Mouse (Mus musculus): ENCODE measurements around the gene Mettl7b. TPM values are rescaled to one million over a fixed set of nuclear protein-coding genes. Genes with fewer than 3 reads are reported as not detected.

Mettl7b gene
- polyA plus RNA-seq (2014; fragmentation: Illumina TruSeq; extraction: RNeasy Lipid Tissue Mini Kit (QIAGEN cat#74804); ENCODE audit: insufficient read depth, low read depth, low replicate concordance) = not detected

GRCm38 (mm10) chr10:128960590-128961584 is at the start of gene Mettl7b:
Gene Mettl7b (minus strand): TSS chr10:128960988.

DNA sequence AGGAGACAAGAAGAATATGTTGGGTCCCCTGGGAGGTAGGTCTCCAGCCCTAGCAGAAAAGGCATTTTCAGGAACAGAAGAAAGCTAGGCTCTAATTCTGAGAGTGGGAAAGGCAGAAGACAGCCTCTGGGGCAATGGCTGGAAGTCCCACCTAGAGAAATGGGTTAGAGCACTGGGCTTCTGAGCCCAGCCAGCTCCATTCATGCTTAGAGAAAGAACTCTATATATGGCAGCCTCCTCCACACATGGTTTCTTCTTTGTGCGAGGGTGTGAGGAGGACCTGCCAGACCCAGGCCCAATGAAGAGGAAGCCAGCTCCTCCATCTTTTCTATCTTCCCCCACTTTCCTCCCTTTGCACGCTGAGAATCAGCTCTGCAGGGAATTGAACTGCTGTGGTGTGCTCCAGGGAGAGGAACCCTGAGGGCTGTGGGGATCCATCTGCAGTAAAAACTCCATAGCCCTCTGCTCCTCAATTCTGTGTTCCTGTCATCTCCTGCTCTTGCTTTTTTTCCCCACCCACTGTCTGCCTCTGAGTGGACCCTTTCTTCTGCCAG is 49.6 kb upstream of the Mettl7b start, which contains the start of gene Olfr763:
Olfr763 (plus strand) TSS at position 504 of the 554 bp plus-strand sequence.

GRCm38 (mm10) chr10:128989131-128989530 is 28.3 kb upstream of the Mettl7b start, which contains the start of gene Olfr9:
Gene Olfr9 (plus strand): TSS chr10:128989431.

GRCm38 (mm10) chr10:128933574-128933973 is 27.2 kb downstream of the Mettl7b start, which contains the start of gene Itga7:
Gene Itga7 (plus strand): TSS chr10:128933818.

DNA sequence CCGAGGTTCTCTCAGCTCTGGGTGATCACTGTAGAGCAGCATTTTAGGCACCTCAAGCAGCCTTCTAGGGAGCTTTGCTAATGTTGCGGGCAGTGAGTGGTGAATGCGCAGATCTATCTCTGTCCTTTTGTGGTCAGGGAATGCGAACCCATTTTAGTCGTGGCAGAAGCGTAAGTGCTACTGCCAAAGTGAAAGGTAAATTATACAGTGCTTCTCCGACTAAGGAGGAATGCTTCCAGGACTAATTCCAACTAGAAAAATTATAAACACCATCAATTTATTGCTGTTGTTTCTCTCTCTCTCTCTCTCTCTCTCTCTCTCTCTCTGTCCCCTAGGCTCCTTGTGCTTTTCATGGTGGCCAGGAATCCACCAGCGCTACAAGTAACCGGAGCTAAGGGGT is 36.9 kb downstream of the Mettl7b start, which contains the start of gene Bloc1s1:
Bloc1s1 (minus strand) TSS at position 101 of the 400 bp plus-strand sequence.

DNA sequence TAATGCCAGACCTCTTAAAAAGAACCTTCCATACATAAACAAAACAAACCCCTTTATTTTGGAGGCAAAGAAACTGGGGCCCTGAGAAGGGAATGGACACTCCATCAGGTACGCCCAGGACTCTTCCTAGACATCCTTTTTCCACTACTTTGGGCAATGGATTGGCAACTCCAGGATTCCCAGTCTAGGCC is 38.1 kb downstream of the Mettl7b start, which contains the start of gene Rdh5:
Rdh5 (minus strand) TSS at position 67 of the 191 bp plus-strand sequence.

Other genes with a start within 250 kb of the Mettl7b start
- gene Dgka, start 216.1 kb downstream of the Mettl7b start, polyA plus RNA-seq (2014; fragmentation: Illumina TruSeq; extraction: RNeasy Lipid Tissue Mini Kit (QIAGEN cat#74804); ENCODE audit: insufficient read depth, low read depth, low replicate concordance) = 19.2 TPM
- 25.4 TPM for gene Pym1, start 213.1 kb downstream of the Mettl7b start, polyA plus RNA-seq (2014; fragmentation: Illumina TruSeq; extraction: RNeasy Lipid Tissue Mini Kit (QIAGEN cat#74804); ENCODE audit: insufficient read depth, low read depth, low replicate concordance)
- gene Mmp19, start 170.1 kb downstream of the Mettl7b start, polyA plus RNA-seq (2014; fragmentation: Illumina TruSeq; extraction: RNeasy Lipid Tissue Mini Kit (QIAGEN cat#74804); ENCODE audit: insufficient read depth, low read depth, low replicate concordance) = 10.5 TPM
- gene Dnajc14, start 156.9 kb downstream of the Mettl7b start, polyA plus RNA-seq (2014; fragmentation: Illumina TruSeq; extraction: RNeasy Lipid Tissue Mini Kit (QIAGEN cat#74804); ENCODE audit: insufficient read depth, low read depth, low replicate concordance) = 37.5 TPM
- gene Tmem198b, start 156.6 kb downstream of the Mettl7b start, polyA plus RNA-seq (2014; fragmentation: Illumina TruSeq; extraction: RNeasy Lipid Tissue Mini Kit (QIAGEN cat#74804); ENCODE audit: insufficient read depth, low read depth, low replicate concordance) = 6.7 TPM
- gene Sarnp, start 143.7 kb downstream of the Mettl7b start, polyA plus RNA-seq (2014; fragmentation: Illumina TruSeq; extraction: RNeasy Lipid Tissue Mini Kit (QIAGEN cat#74804); ENCODE audit: insufficient read depth, low read depth, low replicate concordance) = 97.3 TPM
- gene Ormdl2, start 139.3 kb downstream of the Mettl7b start, polyA plus RNA-seq (2014; fragmentation: Illumina TruSeq; extraction: RNeasy Lipid Tissue Mini Kit (QIAGEN cat#74804); ENCODE audit: insufficient read depth, low read depth, low replicate concordance) = 65.0 TPM
- gene Gdf11, start 69.3 kb downstream of the Mettl7b start, polyA plus RNA-seq (2014; fragmentation: Illumina TruSeq; extraction: RNeasy Lipid Tissue Mini Kit (QIAGEN cat#74804); ENCODE audit: insufficient read depth, low read depth, low replicate concordance) = 0.65 TPM
- gene Cd63, start 60.0 kb downstream of the Mettl7b start, polyA plus RNA-seq (2014; fragmentation: Illumina TruSeq; extraction: RNeasy Lipid Tissue Mini Kit (QIAGEN cat#74804); ENCODE audit: insufficient read depth, low read depth, low replicate concordance) = 322 TPM
- gene Rdh5, start 38.1 kb downstream of the Mettl7b start, polyA plus RNA-seq (2014; fragmentation: Illumina TruSeq; extraction: RNeasy Lipid Tissue Mini Kit (QIAGEN cat#74804); ENCODE audit: insufficient read depth, low read depth, low replicate concordance) = 6.0 TPM
- gene Bloc1s1, start 37.0 kb downstream of the Mettl7b start, polyA plus RNA-seq (2014; fragmentation: Illumina TruSeq; extraction: RNeasy Lipid Tissue Mini Kit (QIAGEN cat#74804); ENCODE audit: insufficient read depth, low read depth, low replicate concordance) = 331 TPM
- 14.2 TPM for gene Itga7, start 27.2 kb downstream of the Mettl7b start, polyA plus RNA-seq (2014; fragmentation: Illumina TruSeq; extraction: RNeasy Lipid Tissue Mini Kit (QIAGEN cat#74804); ENCODE audit: insufficient read depth, low read depth, low replicate concordance)
- gene Olfr9, start 28.4 kb upstream of the Mettl7b start, polyA plus RNA-seq (2014; fragmentation: Illumina TruSeq; extraction: RNeasy Lipid Tissue Mini Kit (QIAGEN cat#74804); ENCODE audit: insufficient read depth, low read depth, low replicate concordance) = not detected
- not detected for gene Olfr763, start 49.8 kb upstream of the Mettl7b start, polyA plus RNA-seq (2014; fragmentation: Illumina TruSeq; extraction: RNeasy Lipid Tissue Mini Kit (QIAGEN cat#74804); ENCODE audit: insufficient read depth, low read depth, low replicate concordance)
- not detected for gene Olfr764-ps1, start 78.9 kb upstream of the Mettl7b start, polyA plus RNA-seq (2014; fragmentation: Illumina TruSeq; extraction: RNeasy Lipid Tissue Mini Kit (QIAGEN cat#74804); ENCODE audit: insufficient read depth, low read depth, low replicate concordance)
- gene Olfr765, start 89.0 kb upstream of the Mettl7b start, polyA plus RNA-seq (2014; fragmentation: Illumina TruSeq; extraction: RNeasy Lipid Tissue Mini Kit (QIAGEN cat#74804); ENCODE audit: insufficient read depth, low read depth, low replicate concordance) = not detected
- not detected for gene Olfr766-ps1, start 108.0 kb upstream of the Mettl7b start, polyA plus RNA-seq (2014; fragmentation: Illumina TruSeq; extraction: RNeasy Lipid Tissue Mini Kit (QIAGEN cat#74804); ENCODE audit: insufficient read depth, low read depth, low replicate concordance)
- gene Olfr767, start 121.9 kb upstream of the Mettl7b start, polyA plus RNA-seq (2014; fragmentation: Illumina TruSeq; extraction: RNeasy Lipid Tissue Mini Kit (QIAGEN cat#74804); ENCODE audit: insufficient read depth, low read depth, low replicate concordance) = not detected
- gene Olfr768, start 138.4 kb upstream of the Mettl7b start, polyA plus RNA-seq (2014; fragmentation: Illumina TruSeq; extraction: RNeasy Lipid Tissue Mini Kit (QIAGEN cat#74804); ENCODE audit: insufficient read depth, low read depth, low replicate concordance) = not detected
- not detected for gene Olfr769, start 156.9 kb upstream of the Mettl7b start, polyA plus RNA-seq (2014; fragmentation: Illumina TruSeq; extraction: RNeasy Lipid Tissue Mini Kit (QIAGEN cat#74804); ENCODE audit: insufficient read depth, low read depth, low replicate concordance)
- gene Olfr770, start 178.0 kb upstream of the Mettl7b start, polyA plus RNA-seq (2014; fragmentation: Illumina TruSeq; extraction: RNeasy Lipid Tissue Mini Kit (QIAGEN cat#74804); ENCODE audit: insufficient read depth, low read depth, low replicate concordance) = not detected
- gene Olfr771, start 203.8 kb upstream of the Mettl7b start, polyA plus RNA-seq (2014; fragmentation: Illumina TruSeq; extraction: RNeasy Lipid Tissue Mini Kit (QIAGEN cat#74804); ENCODE audit: insufficient read depth, low read depth, low replicate concordance) = not detected
- gene Olfr772, start 216.9 kb upstream of the Mettl7b start, polyA plus RNA-seq (2014; fragmentation: Illumina TruSeq; extraction: RNeasy Lipid Tissue Mini Kit (QIAGEN cat#74804); ENCODE audit: insufficient read depth, low read depth, low replicate concordance) = not detected
- gene Olfr773, start 226.4 kb upstream of the Mettl7b start, polyA plus RNA-seq (2014; fragmentation: Illumina TruSeq; extraction: RNeasy Lipid Tissue Mini Kit (QIAGEN cat#74804); ENCODE audit: insufficient read depth, low read depth, low replicate concordance) = not detected

All from lung, adult 10 weeks (tissue).